Mouse (Mus musculus): ENCODE measurements around the gene AI593442.

AI593442 gene

GRCm38 (mm10) chr9:52679362-52679947 is at the start of gene AI593442:
Gene AI593442, minus strand, starts transcription at chr9:52679780.
- no peak for DNase-seq (ENCODE audit: low read depth, low spot score)

- no peak for DNase-seq (ENCODE audit: low read depth, low spot score)
Measured at GRCm38 (mm10) chr9:52728806-52729205, 49.2 kb upstream of the AI593442 start.

DNA sequence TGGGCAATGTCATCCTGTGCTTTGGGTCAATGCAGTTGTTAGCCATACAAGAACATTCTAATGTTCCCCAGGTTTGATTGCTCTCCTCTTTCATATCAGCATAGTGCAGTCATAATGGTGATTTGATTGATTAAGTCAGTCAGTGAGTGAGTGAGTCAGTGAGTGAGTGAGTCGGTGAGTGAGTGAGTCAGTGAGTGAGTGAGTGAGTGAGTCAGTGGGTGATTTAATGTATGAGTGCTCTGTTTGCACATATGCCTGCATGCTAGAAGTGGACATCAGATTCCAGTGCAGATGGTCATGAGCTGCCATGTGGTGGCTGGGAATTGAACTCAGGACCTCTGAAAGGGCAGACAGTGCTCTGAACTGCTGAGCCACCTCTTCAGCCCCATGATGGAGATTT is 43.0 kb upstream of the AI593442 start:
- peak; percentile 51 for DNase-seq (ENCODE audit: low read depth, low spot score)

GRCm38 (mm10) chr9:52719562-52719961 is 40.0 kb upstream of the AI593442 start:
- no peak for DNase-seq (ENCODE audit: low read depth, low spot score)

GRCm38 (mm10) chr9:52680036-52680435 is 456 bp upstream of the AI593442 start:
- no peak for DNase-seq (ENCODE audit: low read depth, low spot score)

GRCm38 (mm10) chr9:52678839-52679215 is 753 bp downstream of the AI593442 start:
- DNase-seq (ENCODE audit: low read depth, low spot score) = no peak

- DNase-seq (ENCODE audit: low read depth, low spot score) = no peak
Measured at GRCm38 (mm10) chr9:52678179-52678838, 1.3 kb downstream of the AI593442 start.

DNA sequence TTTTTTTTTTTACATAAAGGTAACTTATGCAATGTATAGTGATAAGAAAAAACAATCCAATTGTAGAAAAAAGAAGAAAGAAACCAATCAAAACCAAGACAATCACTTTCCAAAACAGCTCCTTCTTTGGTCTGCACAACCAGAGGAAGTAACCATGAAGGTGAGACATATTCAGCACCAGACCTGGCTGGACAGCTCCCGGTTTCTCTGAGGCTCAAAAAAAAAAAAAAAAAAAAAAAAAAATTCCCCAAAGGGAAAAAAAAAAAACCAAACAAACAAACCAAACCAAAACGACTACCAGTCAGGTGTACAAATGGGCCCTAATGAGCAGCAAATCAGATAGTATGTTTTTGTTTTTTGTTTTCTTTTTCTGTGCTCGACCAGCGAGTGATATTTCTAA is 3.0 kb downstream of the AI593442 start:
- DNase-seq (ENCODE audit: low read depth, low spot score) = peak; percentile 51

- no peak for DNase-seq (ENCODE audit: low read depth, low spot score)
Measured at GRCm38 (mm10) chr9:52675937-52676336, 3.6 kb downstream of the AI593442 start.

GRCm38 (mm10) chr9:52661422-52661821 is 18.2 kb downstream of the AI593442 start:
- DNase-seq (ENCODE audit: low read depth, low spot score) = no peak

- DNase-seq (ENCODE audit: low read depth, low spot score) = peak; percentile 53
Measured at GRCm38 (mm10) chr9:52650341-52650951, 29.1 kb downstream of the AI593442 start.

DNA sequence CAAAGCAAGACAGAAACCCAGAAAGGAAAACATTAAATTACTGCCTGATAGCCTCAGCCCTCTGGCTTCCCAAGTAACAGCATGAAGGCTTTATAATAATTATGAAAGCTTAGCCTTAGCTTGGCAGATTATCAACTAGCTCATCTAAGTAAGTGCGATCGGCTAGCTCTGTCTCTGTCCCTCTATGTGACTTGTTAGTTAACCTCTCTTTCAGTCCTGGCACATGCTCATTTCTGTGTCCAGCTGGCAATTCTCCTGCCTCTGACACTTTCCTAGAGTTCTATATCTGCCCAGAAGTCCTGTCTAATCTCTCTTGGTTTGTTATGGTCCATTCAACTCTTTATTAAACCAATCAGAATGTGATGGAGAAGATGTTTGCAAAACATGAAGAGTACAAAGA is 34.3 kb downstream of the AI593442 start:
- DNase-seq (ENCODE audit: low read depth, low spot score) = no peak

GRCm38 (mm10) chr9:52644626-52645025 is 35.0 kb downstream of the AI593442 start:
- DNase-seq (ENCODE audit: low read depth, low spot score) = peak; percentile 82

DNA sequence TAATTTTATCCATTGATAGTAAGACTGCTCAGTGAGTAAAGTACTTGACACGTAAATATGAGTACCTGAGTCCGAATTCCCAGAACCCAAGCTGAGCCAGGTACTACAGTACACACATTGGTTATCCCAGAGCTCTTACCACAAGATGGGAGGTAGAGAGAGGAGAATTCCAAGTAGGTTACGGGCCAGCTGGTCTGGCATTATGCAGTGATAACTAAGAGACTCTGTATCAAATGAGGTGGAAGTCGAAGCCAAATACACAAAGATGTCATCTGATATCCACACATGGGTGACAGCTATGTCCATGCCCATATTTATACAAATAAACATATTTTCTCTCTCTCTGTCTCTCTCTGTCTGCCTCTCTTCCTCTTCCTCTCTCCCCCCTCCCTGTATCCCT is 35.4 kb downstream of the AI593442 start:
- DNase-seq (ENCODE audit: low read depth, low spot score) = no peak

GRCm38 (mm10) chr9:52635991-52636390 is 43.6 kb downstream of the AI593442 start:
- DNase-seq (ENCODE audit: low read depth, low spot score) = peak; percentile 89

- DNase-seq (ENCODE audit: low read depth, low spot score) = no peak
Measured at GRCm38 (mm10) chr9:52623926-52624325, 55.7 kb downstream of the AI593442 start.

Data from 3T3-L1 (cell line).